Mouse (Mus musculus) kidney, postnatal 0 days (tissue): ENCODE measurements at regions not wholly inside any gene's neighbourhood (a gene's known extent, or its start where the extent isn't known, plus 50 kb on each side); places are given as distances from the start of the nearest gene placed in this dataset.

Source experiments
- ATAC-seq: fragments of 200-750 bp; cut with Nextera tagmentation; replicated peaks from 2 replicates; pipeline ENCODE4 v1.8.0; 2017; ENCODE audit warnings: low read depth, moderate number of reproducible peaks, moderate TSS enrichment, moderate library complexity; ENCODE audit not compliant: low FRiP score
- DNase-seq: peaks from one replicate; pipeline ENCODE4 v3.0.0-alpha.2; 2016; ENCODE audit warnings: low spot score
- H3K27ac ChIP-seq: fragments of 300-500 bp; sonication (generic); 2 replicates; pipeline ENCODE4 v1.5.1; 2014; ENCODE audit warnings: mild to moderate bottlenecking
- H3K27me3 ChIP-seq: fragments of 300-500 bp; sonication (generic); 2 replicates; pipeline ENCODE4 v1.6.1; 2014; ENCODE audit warnings: low read length, mixed read lengths; ENCODE audit not compliant: insufficient read depth
- H3K36me3 ChIP-seq: fragments of 300-500 bp; sonication (generic); 2 replicates; pipeline ENCODE4 v1.6.1; 2014; ENCODE audit warnings: low read length, mixed read lengths; ENCODE audit not compliant: insufficient read depth
- H3K4me1 ChIP-seq: fragments of 300-500 bp; sonication (generic); replicated peaks from 2 replicates; pipeline ENCODE4 v1.6.1; 2014; ENCODE audit warnings: antibody characterized with exemption, low read length, mixed read lengths; ENCODE audit not compliant: insufficient read depth
- H3K4me2 ChIP-seq: fragments of 300-500 bp; sonication (generic); 2 replicates; pipeline ENCODE4 v1.6.1; 2014; ENCODE audit warnings: mild to moderate bottlenecking, low read length, moderate library complexity, mixed read lengths
- H3K4me3 ChIP-seq: fragments of 300-500 bp; sonication (generic); replicated peaks from 2 replicates; pipeline ENCODE4 v1.5.1; 2014; ENCODE audit warnings: low read depth, low read length
- H3K9ac ChIP-seq: fragments of 300-500 bp; sonication (generic); 2 replicates; pipeline ENCODE4 v1.6.1; 2014; ENCODE audit warnings: low read depth, low read length
- H3K9me3 ChIP-seq: fragments of 300-500 bp; sonication (generic); replicated peaks from 2 replicates; pipeline ENCODE4 v1.6.1; 2016; ENCODE audit warnings: low read length, inconsistent platforms, mixed read lengths
- CTCF ChIP-seq: IDR thresholded peaks from 2 replicates; pipeline ENCODE4 v1.5.1; 2016; ENCODE audit warnings: antibody characterized with exemption, low read depth, mild to moderate bottlenecking, moderate library complexity
- WGBS: fragments of 180-500 bp; shearing (Covaris S2); extraction: QIAGEN DNeasy Blood & Tissue Kit; methylation state at CpG from one replicate; pipeline ENCODE4 v1.1.7; 2014; 5-methylcytosine and 5-hydroxymethylcytosine counted together

DNA sequence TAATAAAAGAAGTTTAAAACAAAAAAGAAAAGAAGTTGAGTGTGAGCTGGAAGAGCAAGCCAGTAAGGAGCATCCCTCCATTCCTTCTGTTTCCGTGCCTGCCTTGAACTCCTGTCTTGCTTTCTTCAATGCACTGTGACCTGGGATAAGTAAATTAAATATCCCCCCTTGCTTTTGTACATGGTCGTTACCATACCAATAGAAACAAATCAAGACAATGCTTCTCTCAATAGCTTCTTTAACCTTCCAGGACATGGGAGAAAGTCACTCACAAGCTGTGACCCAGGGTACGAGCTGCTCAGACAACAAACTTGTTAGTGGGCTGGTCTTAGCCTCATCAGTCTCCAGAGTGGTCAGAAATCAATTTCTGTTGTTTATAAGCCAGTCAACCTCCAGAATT, 53.4 kb upstream of the Nkd1 start:
- H3K36me3 ChIP-seq: no peaks in the 10 kb centered on the region
- no peak overlapping the region for H3K9ac ChIP-seq
- no peak overlapping the region for H3K4me2 ChIP-seq
- TF ChIP-seq CTCF: no peak
- no peak overlapping the region for H3K4me3 ChIP-seq
- no peak overlapping the region for H3K27ac ChIP-seq
- DNase-seq (no peak), ATAC-seq (no peak)
- no peaks in the 10 kb centered on the region for H3K9me3 ChIP-seq
- no peaks in the 10 kb centered on the region for H3K27me3 ChIP-seq
- peaks cover 6% of the 10 kb centered on the region; the same call in 1 of the 2 replicates for H3K4me1 ChIP-seq
- WGBS: 79% methylated on average over 3 of the region's 3 CpGs

DNA sequence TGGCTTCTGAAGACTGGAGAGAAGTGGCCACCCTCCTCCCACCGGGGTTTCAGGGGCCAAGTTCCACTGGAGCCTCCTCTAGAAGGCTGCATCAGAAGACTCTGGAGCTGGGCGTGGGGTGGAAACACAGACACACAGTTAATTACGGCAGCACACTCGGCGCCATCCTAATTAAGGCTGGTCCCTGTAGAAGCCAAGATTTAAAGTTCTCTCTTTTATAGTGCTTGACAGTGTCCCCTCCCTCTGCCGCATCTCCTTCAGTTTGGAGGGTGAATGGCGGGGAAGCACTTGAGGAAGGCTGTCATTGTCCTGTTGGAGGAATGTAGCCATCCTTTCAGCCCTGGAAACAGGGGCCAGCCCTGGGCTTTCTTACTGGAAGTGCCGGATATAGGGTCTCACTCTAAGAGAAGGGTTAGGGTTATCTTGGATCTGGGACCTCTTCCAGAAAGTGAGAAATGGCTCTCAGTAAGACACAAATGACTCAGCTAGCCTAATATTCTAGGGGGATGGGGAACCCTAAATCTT, 50.2 kb upstream of the Nkd1 start:
- peak overlapping the region; percentile 18; the same call in 1 of the 2 replicates for H3K4me2 ChIP-seq
- peaks cover 6% of the 10 kb centered on the region; the same call in 1 of the 2 replicates for H3K4me1 ChIP-seq
- H3K36me3 ChIP-seq: no peaks in the 10 kb centered on the region
- no peaks in the 10 kb centered on the region for H3K9me3 ChIP-seq
- ATAC-seq (no peak), DNase-seq (peak; percentile 43)
- H3K4me3 ChIP-seq: no peak overlapping the region
- no peak for TF ChIP-seq CTCF
- no peaks in the 10 kb centered on the region for H3K27me3 ChIP-seq
- H3K27ac ChIP-seq: 0 out of 2 replicates have a peak overlapping the region, but pooled peaks have one; percentile 25
- 21% methylated on average over 8 of the region's 8 CpGs for WGBS
- no peak overlapping the region for H3K9ac ChIP-seq
